Mouse (Mus musculus): ENCODE results near the gene D17Wsu92e.

GRCm38 (mm10) chr17:27830411-27830810 lies 10.0 kb upstream of the D17Wsu92e start:
- no peak for TF ChIP-seq POLR2A (IDR thresholded peaks at IDR 0.05; ENCODE audit: low read depth, low read length)
- no peak for TF ChIP-seq ZC3H11A (IDR thresholded peaks at IDR 0.05; ENCODE audit: low read depth, low read length)

Data from CH12.LX (cell line).